Comparison of ENCODE assay signal across 8 mouse cellular contexts in genomic region chr1:185969231-185969630, GRCm38 (mm10).
DNase-seq lines count a peak whose midpoint lies in the region.

No protein-coding gene starts in this region.

- DNase-seq in retina, postnatal 1 day = peak; percentile 4
- no peak for DNase-seq in retina, embryonic 14.5 days (ENCODE audit: low spot score)
- DNase-seq in heart, adult 8-10 months (ENCODE audit: low spot score) = peak; percentile 17
- DNase-seq in kidney, postnatal 36 days = peak; percentile 19
- DNase-seq in testis, postnatal 14 days (ENCODE audit: low spot score) = peak; percentile 39
- no peak for DNase-seq in natural killer cell, adult 2 months (ENCODE audit: low spot score in 2 of 2)
- DNase-seq in adrenal gland, postnatal 4 days (ENCODE audit: low spot score in 2 of 2) = no peak
- no peak for DNase-seq in right cerebral cortex, postnatal 10 days (ENCODE audit: low spot score in 2 of 2)

Comparison
In these comparisons a context has a peak if more than half of its experiments do, and no peak if none do; other contexts are left out.
1. DNase-seq: peak in retina, postnatal 1 day (single experiment), heart, adult 8-10 months (single experiment), kidney, postnatal 36 days (2 of 2) and testis, postnatal 14 days (single experiment); none in retina, embryonic 14.5 days (single experiment), natural killer cell, adult 2 months (0 of 2), adrenal gland, postnatal 4 days (0 of 2) and right cerebral cortex, postnatal 10 days (0 of 2).